Mouse (Mus musculus) lung, postnatal 0 days (tissue): ENCODE data around the gene Chic2.

Experiments used
- CTCF ChIP-seq: IDR thresholded peaks from 2 replicates; pipeline ENCODE4 v1.5.1; 2016; ENCODE audit warnings: antibody characterized with exemption, mild to moderate bottlenecking
- EP300 ChIP-seq: IDR thresholded peaks from 2 replicates; pipeline ENCODE4 v1.6.1; 2016; ENCODE audit warnings: antibody characterized with exemption, mild to moderate bottlenecking, control low read depth

- no peak for TF ChIP-seq EP300
- no peak for TF ChIP-seq CTCF
Observed at GRCm38 (mm10) chr5:74951375-74951774, 93.2 kb downstream of the Chic2 start.
